Mouse (Mus musculus) kidney, adult 11 months (tissue): ENCODE measurements around the gene Aco2.
A peak's percentile ranks its signal among the peaks of the same experiment; 100 is the strongest.

ENCODE experiments used
- DNase-seq: peaks from one replicate; pipeline ENCODE4 v3.0.0; 2022

Aco2 gene

GRCm38 (mm10) chr15:81954716-81955115 is 82.6 kb downstream of the Aco2 start:
- no peak for DNase-seq

- DNase-seq = no peak
Observed at GRCm38 (mm10) chr15:81955414-81955813, 83.3 kb downstream of the Aco2 start.

- DNase-seq = no peak
Observed at GRCm38 (mm10) chr15:81956457-81956856, 84.3 kb downstream of the Aco2 start.

GRCm38 (mm10) chr15:81957598-81957997 is 85.5 kb downstream of the Aco2 start:
- no peak for DNase-seq

GRCm38 (mm10) chr15:81958906-81959305 is 86.8 kb downstream of the Aco2 start:
- no peak for DNase-seq

GRCm38 (mm10) chr15:81960171-81961077 is 88.3 kb downstream of the Aco2 start, which contains the start of gene Pmm1:
Pmm1 (minus strand) TSS chr15:81960930.
- peak; percentile 98 for DNase-seq

- DNase-seq = no peak
Observed at GRCm38 (mm10) chr15:81961078-81961451, 89.0 kb downstream of the Aco2 start.

GRCm38 (mm10) chr15:81964262-81964661 is 92.2 kb downstream of the Aco2 start:
- DNase-seq = no peak
